Mouse (Mus musculus): ENCODE measurements at regions not wholly inside any gene's neighbourhood (a gene's known extent, or its start where the extent isn't known, plus 50 kb on each side); places are given as distances from the start of the nearest gene placed in this dataset.

DNA sequence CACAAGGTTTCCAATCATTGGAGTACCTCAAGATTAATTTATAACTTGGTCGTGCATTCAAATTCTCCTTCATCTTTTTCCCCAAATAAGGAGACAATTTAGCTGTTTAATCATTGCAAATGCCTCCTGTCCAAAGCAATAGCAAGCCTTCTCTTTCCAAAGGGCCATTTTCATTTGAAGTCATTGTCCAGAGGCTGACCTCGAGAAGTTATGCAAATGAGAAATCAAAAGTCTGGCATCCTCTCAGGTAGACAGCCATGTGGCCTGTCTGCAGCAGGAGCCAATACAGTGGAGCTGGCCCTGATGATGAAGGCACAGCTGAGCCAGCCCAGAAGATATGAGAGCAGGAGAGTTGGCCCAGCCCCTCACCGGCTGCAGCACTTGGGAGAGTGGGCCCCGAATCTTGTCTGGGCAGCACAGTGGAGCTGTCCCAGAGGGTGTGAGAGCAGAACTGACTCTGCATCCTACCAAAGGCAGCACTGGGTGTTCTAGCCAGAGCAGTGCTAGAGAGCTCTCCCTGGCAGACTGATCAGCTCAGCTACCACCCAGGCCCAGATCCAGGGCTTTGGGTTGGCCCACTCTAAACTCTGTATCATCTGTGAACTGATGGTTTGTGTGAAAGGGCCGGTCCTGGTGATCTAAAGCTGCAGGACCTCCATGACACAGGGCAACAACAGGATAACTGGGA, 74.2 kb downstream of the Rps12 start:
- H3K4me3 ChIP-seq (ENCODE audit: insufficient read depth in 1 of 2, low read depth in 1 of 2, low read length in 2 of 2, poor library complexity in 1 of 2, severe bottlenecking in 1 of 2): no peak overlapping the region
- no peak overlapping the region for H3K9ac ChIP-seq (ENCODE audit: insufficient read depth, low read depth, low read length, poor library complexity, severe bottlenecking)
- no peaks in the 10 kb centered on the region for H3K36me3 ChIP-seq (ENCODE audit: control insufficient read depth, insufficient read depth, low read length, poor library complexity, severe bottlenecking)
- in situ Hi-C loops (cut with MboI; ENCODE audit: low sequenced_read_pairs in 2 of 2, unreplicated experiment in 2 of 2): no loop called here
- no peaks in the 10 kb centered on the region for H3K9me3 ChIP-seq (ENCODE audit: control insufficient read depth, insufficient read depth, low read depth, low read length)
- TF ChIP-seq HCFC1 (IDR thresholded peaks at IDR 0.05; ENCODE audit: borderline replicate concordance, insufficient read depth, low read length) (no peak), ZC3H11A (IDR thresholded peaks at IDR 0.05; ENCODE audit: borderline replicate concordance, low read depth, low read length) (no peak), ZNF384 (IDR thresholded peaks at IDR 0.05; ENCODE audit: low read depth, low read length) (no peak), CHD2 (IDR thresholded peaks at IDR 0.05; ENCODE audit: low read depth, low read length) (no peak), MAFK (IDR thresholded peaks at IDR 0.05; ENCODE audit: insufficient read depth, low read depth, low read length) (no peak)
- H3K27ac ChIP-seq (ENCODE audit: insufficient read depth, low read depth, low read length, poor library complexity, severe bottlenecking): no peak overlapping the region
- no peaks in the 10 kb centered on the region for H3K4me1 ChIP-seq (ENCODE audit: control insufficient read depth in 2 of 2, insufficient read depth in 2 of 2, low read length in 2 of 2, poor library complexity in 1 of 2)
- DNase-seq (ENCODE audit: low read depth, low spot score): no peak

DNA sequence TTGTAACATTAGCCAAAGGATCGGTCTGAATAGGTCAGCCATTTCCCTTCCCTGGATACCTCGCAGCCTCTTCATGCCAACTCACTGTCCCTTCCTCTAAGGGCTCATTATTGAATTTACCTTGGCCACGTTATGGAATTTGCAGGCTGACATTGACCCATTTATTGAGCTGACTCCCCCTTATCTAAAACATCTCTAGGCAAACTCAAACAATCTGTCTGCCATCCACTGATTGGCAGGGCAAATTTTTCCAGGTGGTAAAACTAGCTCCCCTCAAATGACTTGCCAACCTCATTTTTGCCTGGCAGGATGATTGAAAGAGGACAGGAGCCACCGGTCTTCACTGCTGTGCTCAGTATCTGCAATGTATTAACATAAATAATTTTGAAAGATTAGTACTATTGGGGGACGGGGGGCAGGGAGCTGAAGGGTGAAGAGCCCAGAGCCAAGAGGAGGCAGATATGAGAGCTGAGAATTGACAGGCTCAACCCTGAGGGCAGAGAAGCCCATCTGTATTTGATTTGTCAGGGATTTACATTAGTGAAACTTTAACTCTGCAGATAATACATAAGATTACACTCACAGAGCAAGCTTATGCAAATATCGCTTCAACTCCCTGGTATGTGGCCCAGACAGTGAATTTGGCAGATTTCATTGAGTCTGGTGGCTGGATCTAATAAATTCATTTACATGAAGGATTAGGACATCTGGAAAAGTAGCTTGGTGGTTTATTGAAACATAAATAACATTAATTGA, 75.5 kb downstream of the Rps12 start:
- Histone ChIP-seq H3K36me3 (ENCODE audit: control insufficient read depth, insufficient read depth, low read length, poor library complexity, severe bottlenecking) (no peaks in the 10 kb centered on the region), H3K27ac (ENCODE audit: insufficient read depth, low read depth, low read length, poor library complexity, severe bottlenecking) (no peak overlapping the region), H3K9ac (ENCODE audit: insufficient read depth, low read depth, low read length, poor library complexity, severe bottlenecking) (no peak overlapping the region), H3K4me1 (ENCODE audit: control insufficient read depth in 2 of 2, insufficient read depth in 2 of 2, low read length in 2 of 2, poor library complexity in 1 of 2) (no peaks in the 10 kb centered on the region), H3K9me3 (ENCODE audit: control insufficient read depth, insufficient read depth, low read depth, low read length) (no peaks in the 10 kb centered on the region), H3K4me3 (ENCODE audit: insufficient read depth in 1 of 2, low read depth in 1 of 2, low read length in 2 of 2, poor library complexity in 1 of 2, severe bottlenecking in 1 of 2) (no peak overlapping the region)
- no peak for TF ChIP-seq ZC3H11A (IDR thresholded peaks at IDR 0.05; ENCODE audit: borderline replicate concordance, low read depth, low read length)
- no peak for TF ChIP-seq CHD2 (IDR thresholded peaks at IDR 0.05; ENCODE audit: low read depth, low read length)
- no peak for DNase-seq (ENCODE audit: low read depth, low spot score)
- in situ Hi-C loops (cut with MboI; ENCODE audit: low sequenced_read_pairs in 2 of 2, unreplicated experiment in 2 of 2): no loop called here

DNA sequence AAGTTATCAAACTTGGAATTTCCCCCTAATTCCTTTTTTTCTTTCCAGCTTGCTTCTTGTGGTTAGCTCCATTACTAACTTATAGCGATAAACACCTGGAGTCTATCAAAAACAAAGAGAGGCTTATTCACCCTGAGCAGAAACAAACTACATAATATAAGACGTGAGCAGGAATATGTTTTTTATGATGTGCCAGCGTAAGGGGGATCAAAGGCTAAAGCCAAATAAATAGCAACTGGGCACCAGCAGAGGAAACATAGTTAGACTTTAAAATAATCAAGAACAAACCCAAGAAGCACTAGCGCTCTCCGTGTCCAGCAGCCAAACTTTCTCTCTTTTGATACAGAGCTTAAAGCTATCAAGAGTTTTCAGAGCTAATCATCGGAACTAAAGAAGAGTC, 76.1 kb downstream of the Rps12 start:
- TF ChIP-seq CHD2 (IDR thresholded peaks at IDR 0.05; ENCODE audit: low read depth, low read length) (no peak), HCFC1 (IDR thresholded peaks at IDR 0.05; ENCODE audit: borderline replicate concordance, insufficient read depth, low read length) (no peak), ZC3H11A (IDR thresholded peaks at IDR 0.05; ENCODE audit: borderline replicate concordance, low read depth, low read length) (no peak), ZNF384 (IDR thresholded peaks at IDR 0.05; ENCODE audit: low read depth, low read length) (no peak)
- Histone ChIP-seq H3K9ac (ENCODE audit: insufficient read depth, low read depth, low read length, poor library complexity, severe bottlenecking) (no peak overlapping the region), H3K4me1 (ENCODE audit: control insufficient read depth in 2 of 2, insufficient read depth in 2 of 2, low read length in 2 of 2, poor library complexity in 1 of 2) (no peaks in the 10 kb centered on the region), H3K27ac (ENCODE audit: insufficient read depth, low read depth, low read length, poor library complexity, severe bottlenecking) (no peak overlapping the region), H3K36me3 (ENCODE audit: control insufficient read depth, insufficient read depth, low read length, poor library complexity, severe bottlenecking) (no peaks in the 10 kb centered on the region), H3K4me3 (ENCODE audit: insufficient read depth in 1 of 2, low read depth in 1 of 2, low read length in 2 of 2, poor library complexity in 1 of 2, severe bottlenecking in 1 of 2) (no peak overlapping the region), H3K9me3 (ENCODE audit: control insufficient read depth, insufficient read depth, low read depth, low read length) (no peaks in the 10 kb centered on the region)
- in situ Hi-C loops (cut with MboI; ENCODE audit: low sequenced_read_pairs in 2 of 2, unreplicated experiment in 2 of 2): no loop called here
- no peak for DNase-seq (ENCODE audit: low read depth, low spot score)

DNA sequence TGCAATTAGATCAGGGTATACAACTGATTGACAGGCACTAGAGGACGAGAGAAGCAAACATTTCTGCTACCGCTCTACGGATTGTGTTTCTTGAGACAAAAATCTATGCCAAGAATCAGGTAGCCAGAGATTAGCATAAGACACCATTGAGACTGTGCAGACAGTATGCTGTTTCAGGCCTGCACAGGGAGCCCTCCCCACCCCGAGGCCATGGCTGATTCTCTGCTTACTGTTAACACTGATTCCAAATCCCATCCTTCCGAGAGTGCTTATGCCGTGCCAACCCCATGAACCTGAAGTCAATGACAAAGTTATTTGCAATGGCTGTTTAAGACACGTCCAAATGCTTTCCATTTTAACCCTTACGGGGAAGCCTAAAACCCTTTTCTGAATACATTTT, 78.8 kb downstream of the Rps12 start:
- Histone ChIP-seq H3K4me3 (ENCODE audit: insufficient read depth in 1 of 2, low read depth in 1 of 2, low read length in 2 of 2, poor library complexity in 1 of 2, severe bottlenecking in 1 of 2) (no peak overlapping the region), H3K36me3 (ENCODE audit: control insufficient read depth, insufficient read depth, low read length, poor library complexity, severe bottlenecking) (no peaks in the 10 kb centered on the region), H3K27ac (ENCODE audit: insufficient read depth, low read depth, low read length, poor library complexity, severe bottlenecking) (no peak overlapping the region), H3K9me3 (ENCODE audit: control insufficient read depth, insufficient read depth, low read depth, low read length) (no peaks in the 10 kb centered on the region), H3K4me1 (ENCODE audit: control insufficient read depth in 2 of 2, insufficient read depth in 2 of 2, low read length in 2 of 2, poor library complexity in 1 of 2) (no peaks in the 10 kb centered on the region), H3K9ac (ENCODE audit: insufficient read depth, low read depth, low read length, poor library complexity, severe bottlenecking) (no peak overlapping the region)
- DNase-seq (ENCODE audit: low read depth, low spot score): no peak
- in situ Hi-C loops (cut with MboI; ENCODE audit: low sequenced_read_pairs in 2 of 2, unreplicated experiment in 2 of 2): no loop called here
- TF ChIP-seq MAFK (IDR thresholded peaks at IDR 0.05; ENCODE audit: insufficient read depth, low read depth, low read length): no peak
- TF ChIP-seq ZNF384 (IDR thresholded peaks at IDR 0.05; ENCODE audit: low read depth, low read length): no peak
- TF ChIP-seq HCFC1 (IDR thresholded peaks at IDR 0.05; ENCODE audit: borderline replicate concordance, insufficient read depth, low read length): no peak
- TF ChIP-seq CHD2 (IDR thresholded peaks at IDR 0.05; ENCODE audit: low read depth, low read length): no peak
- no peak for TF ChIP-seq ZC3H11A (IDR thresholded peaks at IDR 0.05; ENCODE audit: borderline replicate concordance, low read depth, low read length)

Data from ES-E14 (cell line).